In the genomic region with DNA sequence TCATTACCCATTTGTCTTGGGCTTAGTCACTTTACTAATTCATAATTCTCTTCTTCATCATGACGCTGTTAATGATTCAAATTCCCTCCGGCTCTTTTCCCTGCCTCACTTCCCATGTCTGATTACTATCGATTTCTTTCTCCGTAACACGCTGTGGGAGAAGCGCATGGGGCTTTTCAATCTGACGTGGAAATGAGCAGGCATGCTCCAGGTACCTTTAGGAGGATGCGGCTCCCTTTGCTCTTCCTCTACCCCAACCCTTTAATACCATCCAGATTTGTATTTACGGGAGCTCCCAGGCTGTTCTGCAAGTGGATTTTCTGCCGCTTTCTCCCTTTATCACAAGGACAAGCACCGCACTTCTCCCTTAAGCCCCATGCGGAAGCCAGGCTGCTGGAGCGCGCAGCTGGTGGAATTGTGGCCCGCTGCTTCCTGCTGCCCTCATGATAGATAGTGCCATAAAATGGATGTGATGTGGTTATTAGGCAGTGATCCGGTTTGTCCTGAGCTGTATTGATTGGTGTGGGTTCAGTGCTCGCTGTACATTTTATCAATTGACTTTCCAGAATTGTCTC, we compare ENCODE assay signal across 19 mouse cellular contexts.
DNase-seq lines count a peak whose midpoint lies in the region; ATAC-seq and TF ChIP-seq lines count a peak whose summit lies in the region.
"Had no signal": no experiment of that assay in that cellular context is flagged by ENCODE, and none has a peak within 500 bp of the region (broad histone marks: within the 10 kb centered on the region; RNA-seq: fewer than 3 reads in every experiment).

No protein-coding gene starts in this region.

- H3K4me3 ChIP-seq in kidney, embryonic 15.5 days (replicated peaks) = no peak overlapping the region
- no peak overlapping the region for H3K4me3 ChIP-seq in hindbrain, embryonic 14.5 days (replicated peaks; ENCODE audit: low read length)
- no peak overlapping the region for H3K4me3 ChIP-seq in midbrain, embryonic 16.5 days (ENCODE audit: low read depth, low read length)
- H3K4me3 ChIP-seq: heart, embryonic 10.5 days; limb, embryonic 12.5 days; liver, embryonic 12.5 days had no signal

- WGBS in kidney, embryonic 15.5 days = 42% methylated on average over 17 of the region's 17 CpGs
- 46% methylated on average over 17 of the region's 17 CpGs for WGBS in hindbrain, embryonic 14.5 days
- WGBS in midbrain, embryonic 16.5 days = 63% methylated on average over 17 of the region's 17 CpGs

- no peak for TF ChIP-seq POLR2A in brain, embryonic 14.5 days (IDR thresholded peaks at IDR 0.05; ENCODE audit: borderline replicate concordance, extremely low read depth, insufficient read depth, insufficient read length, poor library complexity, severe bottlenecking)

- no peak for ATAC-seq in kidney, embryonic 15.5 days (replicated peaks; ENCODE audit: low FRiP score)
- ATAC-seq in hindbrain, embryonic 14.5 days (ENCODE audit: low FRiP score) = no peak
- no peak for ATAC-seq in midbrain, embryonic 16.5 days
- ATAC-seq in erythroblast, adult 5-6 weeks (replicated peaks; ENCODE audit: low FRiP score, poor library complexity, severe bottlenecking) = no peak
- ATAC-seq: forebrain, embryonic 16.5 days; liver, embryonic 12.5 days had no signal

- H3K9ac ChIP-seq in kidney, embryonic 15.5 days = no peak overlapping the region
- peak overlapping the region; percentile 24; the same call in 1 of the 2 replicates for H3K9ac ChIP-seq in hindbrain, embryonic 14.5 days
- H3K9ac ChIP-seq in midbrain, embryonic 16.5 days (ENCODE audit: low read depth, low read length) = 0 out of 2 replicates have a peak overlapping the region, but pooled peaks have one; percentile 1
- H3K9ac ChIP-seq: limb, embryonic 12.5 days; liver, embryonic 12.5 days had no signal

- no peak for DNase-seq in kidney, postnatal 25 days
- DNase-seq in brain, embryonic 14.5 days (ENCODE audit: low read depth) = peak; percentile 40
- DNase-seq in hindbrain, embryonic 14.5 days (ENCODE audit: low spot score) = peak; percentile 43
- DNase-seq in right cerebral cortex, postnatal 14 days = no peak
- no peak for DNase-seq in layer of hippocampus, adult 8-10 months (ENCODE audit: low spot score in 2 of 2)
- DNase-seq: adrenal gland, postnatal 25 days; B cell, adult 2 months; cerebellum, adult 18-20 months; kidney, adult 8-10 months; lung, adult 2 months; lung, postnatal 36 days; thymus, adult 2 months had no signal

- peak overlapping the region; percentile 31; the same call in 1 of the 2 replicates for H3K4me2 ChIP-seq in kidney, embryonic 15.5 days
- peak overlapping the region; percentile 39 for H3K4me2 ChIP-seq in hindbrain, embryonic 14.5 days (replicated peaks)
- peak overlapping the region; percentile 31; the same call in 1 of the 2 replicates for H3K4me2 ChIP-seq in midbrain, embryonic 16.5 days (ENCODE audit: low read length)
- H3K4me2 ChIP-seq: limb, embryonic 12.5 days; liver, embryonic 12.5 days had no signal

- H3K9me3 ChIP-seq in kidney, embryonic 15.5 days (replicated peaks) = 0 out of 2 replicates have a peak, but pooled peaks cover 3% of the 10 kb centered on the region
- no peaks in the 10 kb centered on the region for H3K9me3 ChIP-seq in hindbrain, embryonic 14.5 days (ENCODE audit: control insufficient read depth, low read length)
- H3K9me3 ChIP-seq in midbrain, embryonic 16.5 days (replicated peaks; ENCODE audit: control insufficient read depth, low read length, poor library complexity, severe bottlenecking) = no peaks in the 10 kb centered on the region
- H3K9me3 ChIP-seq: heart, embryonic 10.5 days; limb, embryonic 12.5 days; liver, embryonic 12.5 days had no signal

- no peak for TF ChIP-seq CTCF in brain, embryonic 14.5 days (IDR thresholded peaks at IDR 0.05; ENCODE audit: borderline replicate concordance, extremely low read depth, insufficient read depth, insufficient read length)

- H3K4me1 ChIP-seq in kidney, embryonic 15.5 days = no peaks in the 10 kb centered on the region
- peaks cover 10% of the 10 kb centered on the region; the same call in 1 of the 2 replicates for H3K4me1 ChIP-seq in hindbrain, embryonic 14.5 days (replicated peaks; ENCODE audit: control insufficient read depth, insufficient read depth, low read length)
- H3K4me1 ChIP-seq in midbrain, embryonic 16.5 days (ENCODE audit: control insufficient read depth, insufficient read depth, low read length) = no peaks in the 10 kb centered on the region; the same call in 1 of the 2 replicates
- H3K4me1 ChIP-seq: heart, embryonic 10.5 days; limb, embryonic 12.5 days; liver, embryonic 12.5 days had no signal

- 0 out of 2 replicates have a peak, but pooled peaks cover 4% of the 10 kb centered on the region for H3K27me3 ChIP-seq in kidney, embryonic 15.5 days
- no peaks in the 10 kb centered on the region for H3K27me3 ChIP-seq in hindbrain, embryonic 14.5 days (ENCODE audit: control insufficient read depth, insufficient read depth, low read length)
- no peaks in the 10 kb centered on the region for H3K27me3 ChIP-seq in midbrain, embryonic 16.5 days (ENCODE audit: control insufficient read depth, insufficient read depth, low read depth, low read length)
- H3K27me3 ChIP-seq: liver, embryonic 12.5 days had no signal

- no peak overlapping the region for H3K27ac ChIP-seq in kidney, embryonic 15.5 days
- peak overlapping the region; percentile 82 for H3K27ac ChIP-seq in hindbrain, embryonic 14.5 days
- peak overlapping the region; percentile 53; the same call in 1 of the 2 replicates for H3K27ac ChIP-seq in midbrain, embryonic 16.5 days (ENCODE audit: low read length)
- H3K27ac ChIP-seq: heart, embryonic 10.5 days; limb, embryonic 12.5 days; liver, embryonic 12.5 days had no signal

- H3K36me3 ChIP-seq in kidney, embryonic 15.5 days = no peaks in the 10 kb centered on the region
- H3K36me3 ChIP-seq in hindbrain, embryonic 14.5 days (replicated peaks; ENCODE audit: control insufficient read depth, insufficient read depth) = no peaks in the 10 kb centered on the region
- H3K36me3 ChIP-seq in midbrain, embryonic 16.5 days (ENCODE audit: control insufficient read depth, insufficient read depth, low read length) = no peaks in the 10 kb centered on the region
- H3K36me3 ChIP-seq: heart, embryonic 10.5 days; limb, embryonic 12.5 days; liver, embryonic 12.5 days had no signal

Comparison
In these comparisons a context has a peak if more than half of its experiments do, and no peak if none do; other contexts are left out.
1. DNase-seq: peak in brain, embryonic 14.5 days (single experiment) and hindbrain, embryonic 14.5 days (single experiment); none in kidney, postnatal 25 days (0 of 2), right cerebral cortex, postnatal 14 days (single experiment) and layer of hippocampus, adult 8-10 months (0 of 2).
2. Peak in every context shown above with its lines, with median percentiles within 50 percentile points of each other: H3K4me2 ChIP-seq.